Mouse (Mus musculus) forebrain, embryonic 11.5 days (tissue): ENCODE measurements at regions not wholly inside any gene's neighbourhood (a gene's known extent, or its start where the extent isn't known, plus 50 kb on each side); places are given as distances from the start of the nearest gene placed in this dataset.

ENCODE experiments used
- ATAC-seq: fragments of 200-750 bp; cut with Nextera tagmentation; replicated peaks from 2 replicates; pipeline ENCODE4 v1.8.0; 2017; ENCODE audit warnings: moderate TSS enrichment; ENCODE audit not compliant: low FRiP score
- DNase-seq: peaks from one replicate; pipeline ENCODE4 v3.0.0-alpha.2; 2017; ENCODE audit warnings: low spot score
- H3K27ac ChIP-seq: fragments of 300-500 bp; sonication (generic); 2 replicates; pipeline ENCODE4 v1.5.1; 2014; ENCODE audit warnings: low read depth, low read length
- H3K27me3 ChIP-seq: fragments of 300-500 bp; sonication (generic); 2 replicates; pipeline ENCODE4 v1.6.1; 2014; ENCODE audit warnings: mild to moderate bottlenecking, low read length, mixed read lengths; ENCODE audit not compliant: control insufficient read depth, insufficient read depth
- H3K36me3 ChIP-seq: fragments of 300-500 bp; sonication (generic); 2 replicates; pipeline ENCODE4 v1.6.1; 2014; ENCODE audit warnings: mild to moderate bottlenecking, low read length, moderate library complexity, mixed read lengths; ENCODE audit not compliant: control insufficient read depth, insufficient read depth
- H3K4me1 ChIP-seq: fragments of 300-500 bp; sonication (generic); replicated peaks from 2 replicates; pipeline ENCODE4 v1.6.1; 2014; ENCODE audit warnings: low read length, mixed read lengths; ENCODE audit not compliant: control insufficient read depth, insufficient read depth
- H3K4me2 ChIP-seq: fragments of 300-500 bp; sonication (generic); 2 replicates; pipeline ENCODE4 v1.6.1; 2014; ENCODE audit warnings: low read depth, mild to moderate bottlenecking, low read length, moderate library complexity, mixed read lengths; ENCODE audit not compliant: severe bottlenecking
- H3K4me3 ChIP-seq: fragments of 300-500 bp; sonication (generic); 2 replicates; pipeline ENCODE4 v1.5.1; 2014; ENCODE audit warnings: low read depth, low read length
- H3K9ac ChIP-seq: fragments of 300-500 bp; sonication (generic); 2 replicates; pipeline ENCODE4 v1.6.1; 2014; ENCODE audit warnings: low read length
- H3K9me3 ChIP-seq: fragments of 300-500 bp; sonication (generic); 2 replicates; pipeline ENCODE4 v1.6.1; 2016; ENCODE audit warnings: low read length, mixed read lengths; ENCODE audit not compliant: control insufficient read depth
- WGBS: fragments of 180-500 bp; shearing (Covaris S2); extraction: QIAGEN DNeasy Blood & Tissue Kit; methylation state at CpG from one replicate; pipeline ENCODE4 v1.1.7; 2014; 5-methylcytosine and 5-hydroxymethylcytosine counted together

DNA sequence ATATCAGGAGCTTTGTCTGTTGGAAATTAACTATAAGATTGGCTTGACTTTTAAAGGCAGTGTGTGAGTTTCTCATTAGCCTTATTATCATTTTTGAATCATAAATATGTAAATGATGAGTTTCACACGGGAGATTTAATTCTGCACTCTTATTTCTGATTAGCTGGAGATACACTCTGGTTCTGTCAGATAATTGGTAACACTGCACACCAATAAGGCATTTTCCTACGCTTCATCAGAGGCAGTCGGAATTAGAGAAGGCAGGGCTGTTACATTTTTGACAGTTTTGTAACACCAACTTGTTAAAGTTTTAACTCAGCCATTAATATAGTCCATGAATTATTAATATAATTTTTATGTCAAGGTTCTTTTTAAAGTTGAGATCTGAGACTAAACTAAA, 347.3 kb downstream of the Zfp352 start:
- H3K27ac ChIP-seq, result no peak overlapping the region
- no peak overlapping the region for H3K4me2 ChIP-seq
- H3K9ac ChIP-seq, result no peak overlapping the region
- H3K27me3 ChIP-seq, result no peaks in the 10 kb centered on the region
- H3K4me1 ChIP-seq, result no peaks in the 10 kb centered on the region
- H3K4me3 ChIP-seq, result no peak overlapping the region
- no peaks in the 10 kb centered on the region for H3K36me3 ChIP-seq
- DNase-seq, result no peak
- ATAC-seq, result no peak
- 74% methylated on average over 3 of the region's 3 CpGs for WGBS
- H3K9me3 ChIP-seq, result no peaks in the 10 kb centered on the region

DNA sequence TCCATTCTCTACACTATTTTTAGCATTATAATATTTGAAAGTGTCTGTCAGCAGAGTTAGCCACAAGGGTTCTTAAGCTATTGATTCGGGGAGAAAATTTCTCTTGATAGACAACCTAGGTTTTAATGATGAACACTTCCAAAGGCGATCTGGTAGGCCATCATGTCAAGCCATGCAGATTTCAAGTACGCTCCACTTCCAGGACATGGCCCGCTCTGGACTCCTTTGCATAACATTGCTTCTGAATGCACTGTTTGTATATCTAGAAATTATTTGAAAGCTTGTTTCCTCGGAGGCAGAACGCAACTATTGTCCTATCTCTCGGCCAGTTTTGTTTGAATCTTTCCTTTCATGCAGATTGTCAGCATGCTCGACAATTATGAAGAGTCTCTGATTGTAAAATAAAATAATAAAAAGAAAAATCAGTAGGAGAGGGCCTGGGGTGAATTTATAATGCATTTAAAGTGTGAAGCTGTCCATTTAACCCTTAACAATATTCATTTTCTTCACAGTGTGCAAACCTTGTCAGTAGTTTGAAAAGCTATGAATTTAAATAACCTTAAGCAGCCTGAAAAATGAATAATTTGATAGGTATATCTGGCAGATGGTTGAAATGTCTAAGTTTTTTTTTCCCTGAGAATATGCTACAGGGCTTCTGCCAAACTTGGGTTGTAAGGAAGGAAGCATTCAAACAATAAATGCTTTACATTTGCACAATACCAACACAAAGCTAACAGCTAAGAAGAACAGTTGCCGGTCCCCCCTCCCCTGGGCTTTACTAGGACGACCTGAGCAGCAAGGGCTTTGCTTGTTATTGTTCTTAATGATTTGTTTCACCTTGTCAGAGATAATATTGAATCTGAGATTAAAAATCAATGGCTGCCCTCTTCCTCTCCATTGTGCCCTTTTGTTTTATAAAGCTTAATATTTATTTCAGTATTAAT, 357.8 kb downstream of the Zfp352 start:
- Histone ChIP-seq H3K36me3 (no peaks in the 10 kb centered on the region), H3K4me1 (no peaks in the 10 kb centered on the region), H3K4me3 (no peak overlapping the region), H3K9ac (no peak overlapping the region), H3K9me3 (no peaks in the 10 kb centered on the region), H3K27ac (no peak overlapping the region), H3K27me3 (no peaks in the 10 kb centered on the region), H3K4me2 (no peak overlapping the region)
- no peak for ATAC-seq
- no peak for DNase-seq
- 80% methylated on average over 10 of the region's 10 CpGs for WGBS

DNA sequence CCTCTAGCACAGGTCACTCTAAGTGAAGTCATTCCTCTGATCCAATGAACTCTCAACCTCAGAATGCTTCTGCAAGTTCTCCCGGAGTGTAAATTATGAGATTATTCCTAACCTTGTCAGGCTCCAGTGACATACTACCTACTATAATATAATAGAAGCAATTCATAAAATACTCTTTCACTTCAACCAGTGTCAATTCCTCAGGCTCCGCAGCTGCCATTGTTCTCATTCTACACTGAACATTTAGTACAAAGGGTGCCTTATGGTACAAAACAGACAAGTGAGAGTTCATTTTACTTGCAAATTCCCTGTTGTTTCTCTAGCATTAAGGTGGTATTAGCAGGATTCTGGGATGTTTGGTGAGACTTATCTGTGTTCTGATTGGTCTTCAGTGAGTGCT, 379.7 kb downstream of the Zfp352 start:
- no peak overlapping the region for H3K27ac ChIP-seq
- no peaks in the 10 kb centered on the region for H3K36me3 ChIP-seq

DNA sequence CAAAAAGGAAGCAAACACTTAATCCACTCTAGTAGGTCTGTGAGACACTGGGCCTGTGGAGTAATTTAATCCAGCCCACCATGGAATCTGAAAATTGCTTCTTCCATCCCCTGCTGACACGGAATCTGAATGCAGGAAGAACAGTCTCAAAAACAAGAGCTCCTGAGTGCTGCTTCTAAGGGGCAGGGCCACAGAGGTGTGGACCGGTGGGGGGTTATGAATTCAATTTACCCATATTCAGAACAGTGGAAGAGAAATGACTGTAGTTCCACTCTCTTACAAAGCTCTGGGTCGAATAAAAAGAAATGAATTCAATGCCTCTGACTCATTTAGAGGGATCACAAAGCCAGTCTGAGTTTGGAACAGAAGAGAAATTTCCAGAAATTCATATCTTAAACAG, 390.3 kb downstream of the Zfp352 start:
- no peaks in the 10 kb centered on the region for H3K36me3 ChIP-seq
- no peaks in the 10 kb centered on the region for H3K4me1 ChIP-seq
- no peaks in the 10 kb centered on the region for H3K27me3 ChIP-seq
- 19% methylated on average over 3 of the region's 3 CpGs for WGBS
- no peak overlapping the region for H3K4me2 ChIP-seq
- peak; percentile 83 for ATAC-seq
- no peak overlapping the region for H3K27ac ChIP-seq
- no peak overlapping the region for H3K9ac ChIP-seq
- no peak for DNase-seq
- no peak overlapping the region for H3K4me3 ChIP-seq
- no peaks in the 10 kb centered on the region for H3K9me3 ChIP-seq

More for the DNA sequence above, 379.7 kb downstream of the Zfp352 start:
- ATAC-seq (no peak), DNase-seq (no peak)
- H3K4me3 ChIP-seq, result no peak overlapping the region
- H3K9ac ChIP-seq, result no peak overlapping the region
- no peaks in the 10 kb centered on the region for H3K4me1 ChIP-seq
- WGBS, result 64% methylated on average over 2 of the region's 2 CpGs
- H3K9me3 ChIP-seq, result no peaks in the 10 kb centered on the region
- no peaks in the 10 kb centered on the region for H3K27me3 ChIP-seq
- H3K4me2 ChIP-seq, result no peak overlapping the region

DNA sequence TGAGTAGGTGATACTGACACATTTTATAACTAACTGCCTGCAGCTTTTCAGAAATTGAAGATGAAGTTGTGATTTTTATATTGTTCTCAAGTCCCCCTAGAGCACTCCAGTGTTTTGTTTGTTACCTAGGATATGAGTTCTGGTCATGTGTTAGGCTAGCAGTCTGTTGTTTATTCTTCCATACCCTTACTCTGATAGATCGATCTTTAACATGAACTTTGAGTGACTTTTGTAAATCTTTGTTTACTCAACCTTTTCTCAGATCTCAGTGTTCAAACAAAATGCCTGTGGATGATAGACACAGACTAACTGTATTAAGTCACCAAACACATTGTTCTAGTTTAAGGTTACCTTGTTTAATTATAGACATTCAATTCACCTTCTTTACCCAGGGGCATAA, 409.3 kb downstream of the Zfp352 start:
- 76% methylated on average over 1 of the region's 1 CpGs for WGBS
- no peaks in the 10 kb centered on the region for H3K36me3 ChIP-seq
- no peak for ATAC-seq

DNA sequence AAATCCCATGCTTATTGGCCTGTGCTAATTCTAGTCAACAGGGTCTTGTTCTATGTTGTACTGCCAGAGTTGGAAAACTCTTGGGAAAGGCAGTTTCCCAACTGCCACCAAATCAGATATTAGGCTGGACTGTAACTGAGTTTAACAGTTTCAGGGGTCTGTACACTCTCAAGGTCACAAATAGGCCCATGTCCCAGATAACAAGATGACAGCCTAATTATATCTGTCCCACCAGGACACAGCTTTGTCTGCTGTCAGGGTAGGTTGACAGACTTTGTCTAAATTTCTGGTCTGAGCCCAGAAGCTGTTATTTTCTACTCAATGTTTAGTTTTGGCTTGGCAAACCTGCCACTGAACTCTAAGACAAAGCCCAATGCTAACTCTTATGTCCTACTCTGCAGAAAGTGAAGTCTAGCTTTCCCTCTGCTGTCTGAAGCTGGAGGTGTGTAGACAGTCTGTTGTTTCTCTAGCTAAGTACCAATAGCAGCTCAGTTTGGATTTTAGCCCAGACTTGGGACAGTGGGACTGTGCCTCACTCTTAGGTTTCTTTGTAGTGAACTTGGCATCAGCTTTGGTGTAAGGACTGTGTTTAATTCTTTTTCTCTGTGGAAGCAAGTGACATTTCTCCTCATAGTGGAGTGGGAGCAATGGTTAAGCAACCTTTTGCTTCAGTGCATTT, 453.8 kb downstream of the Zfp352 start:
- ATAC-seq (no peak), DNase-seq (no peak)
- no peaks in the 10 kb centered on the region for H3K36me3 ChIP-seq
- H3K27me3 ChIP-seq, result no peaks in the 10 kb centered on the region
- H3K9ac ChIP-seq, result no peak overlapping the region
- no peak overlapping the region for H3K4me2 ChIP-seq
- no peaks in the 10 kb centered on the region for H3K9me3 ChIP-seq
- no peaks in the 10 kb centered on the region for H3K4me1 ChIP-seq
- H3K4me3 ChIP-seq, result no peak overlapping the region
- no peak overlapping the region for H3K27ac ChIP-seq

More for the DNA sequence above, 409.3 kb downstream of the Zfp352 start:
- H3K4me3 ChIP-seq, result no peak overlapping the region
- no peak overlapping the region for H3K27ac ChIP-seq
- DNase-seq, result no peak
- no peak overlapping the region for H3K9ac ChIP-seq
- H3K27me3 ChIP-seq, result no peaks in the 10 kb centered on the region
- no peak overlapping the region for H3K4me2 ChIP-seq
- H3K9me3 ChIP-seq, result no peaks in the 10 kb centered on the region
- H3K4me1 ChIP-seq, result no peaks in the 10 kb centered on the region

DNA sequence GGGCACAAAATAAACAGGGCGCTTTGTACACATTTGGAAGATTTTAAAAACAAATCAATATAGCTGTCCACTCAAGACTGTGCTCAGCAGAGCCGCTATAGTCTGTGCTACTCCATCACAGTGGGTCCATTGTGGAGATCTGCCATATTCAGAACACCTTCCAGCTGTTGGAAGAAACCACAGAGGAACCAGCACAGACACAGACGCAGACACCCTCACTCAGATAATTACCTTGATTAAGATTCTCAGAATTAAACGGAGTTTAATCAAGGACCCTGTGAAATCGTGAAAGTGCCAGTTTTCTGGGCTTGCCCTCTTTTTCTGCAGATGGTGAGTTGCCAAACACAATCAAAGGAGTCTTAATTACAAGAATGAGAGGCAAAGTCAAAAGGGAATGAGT, 478.3 kb downstream of the Zfp352 start:
- DNase-seq, result no peak
- no peaks in the 10 kb centered on the region for H3K4me1 ChIP-seq
- no peaks in the 10 kb centered on the region for H3K36me3 ChIP-seq
- no peak for ATAC-seq
- no peak overlapping the region for H3K4me3 ChIP-seq
- H3K9me3 ChIP-seq, result no peaks in the 10 kb centered on the region
- H3K4me2 ChIP-seq, result no peak overlapping the region
- H3K27ac ChIP-seq, result no peak overlapping the region
- 81% methylated on average over 5 of the region's 5 CpGs for WGBS
- no peaks in the 10 kb centered on the region for H3K27me3 ChIP-seq
- no peak overlapping the region for H3K9ac ChIP-seq

DNA sequence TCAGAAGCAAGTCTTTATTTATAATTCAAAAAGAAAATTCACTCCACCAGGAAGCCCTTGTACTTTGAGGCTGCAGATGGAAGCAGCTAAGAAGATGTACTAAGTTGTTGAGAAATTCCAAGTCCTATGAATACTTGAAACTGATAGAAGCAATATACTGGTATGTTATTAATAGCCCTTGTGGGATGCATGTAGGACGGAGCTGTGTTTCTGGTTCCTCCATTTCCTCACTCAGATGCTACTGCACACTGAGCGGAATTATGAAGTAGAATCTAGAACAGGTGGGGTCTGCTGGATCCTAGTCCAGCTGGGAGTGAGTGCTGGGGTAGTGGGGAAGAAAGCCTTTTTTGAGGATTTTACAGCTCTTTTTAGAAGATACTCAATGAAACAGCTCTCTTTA, 510.5 kb downstream of the Zfp352 start:
- Histone ChIP-seq H3K9ac (no peak overlapping the region), H3K9me3 (no peaks in the 10 kb centered on the region), H3K4me3 (no peak overlapping the region), H3K4me1 (no peaks in the 10 kb centered on the region), H3K4me2 (no peak overlapping the region), H3K27me3 (no peaks in the 10 kb centered on the region), H3K36me3 (no peaks in the 10 kb centered on the region), H3K27ac (no peak overlapping the region)
- no peak for ATAC-seq
- WGBS, result 95% methylated on average over 2 of the region's 2 CpGs
- DNase-seq, result no peak
